Mouse (Mus musculus): Measurements from ENCODE around the gene Ksr2. TPM values are rescaled to one million over a fixed set of nuclear protein-coding genes. Genes with fewer than 3 reads are reported as not detected.

Gene Ksr2
- total and polyA plus RNA-seq, 3 experiments: 0.36 to 1.3 (median 1.2) TPM

DNA sequence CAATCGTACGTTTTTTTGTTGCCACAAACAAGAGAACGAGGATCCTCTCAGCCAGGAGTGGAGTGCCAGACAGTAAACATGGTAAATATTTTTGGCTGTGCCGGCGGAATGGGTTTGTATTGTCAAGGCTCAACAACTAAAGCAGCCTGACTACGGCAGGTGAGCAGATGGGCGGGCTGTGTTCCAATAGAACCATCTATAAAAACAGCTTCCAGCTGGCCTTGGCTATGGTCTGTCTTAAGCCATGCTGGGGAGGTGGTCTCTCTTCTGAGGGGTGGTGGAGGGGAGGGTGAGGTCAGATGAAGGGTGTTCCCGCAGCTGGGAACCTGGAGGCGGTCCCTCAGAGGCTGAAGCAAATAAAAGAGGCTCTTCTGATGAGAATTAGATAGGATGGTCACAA, 142.8 kb downstream of the Ksr2 start:
- TF ChIP-seq CTCF (conservative IDR thresholded peaks at IDR 0.05 in 1 of 2, IDR thresholded peaks at IDR 0.05 in 1 of 2; ENCODE audit: low read depth in 2 of 2, low read length in 2 of 2): no peak
- no peak for TF ChIP-seq POLR2A (IDR thresholded peaks at IDR 0.05; ENCODE audit: low read depth, low read length)
- no peak for TF ChIP-seq ETS1 (conservative IDR thresholded peaks at IDR 0.05; ENCODE audit: low read depth, low read length)
- no peak for TF ChIP-seq GABPA (IDR thresholded peaks at IDR 0.05; ENCODE audit: insufficient replicate concordance, low read depth, low read length)
- TF ChIP-seq MAFK (IDR thresholded peaks at IDR 0.05; ENCODE audit: insufficient replicate concordance, low read length): no peak
- TF ChIP-seq USF1 (IDR thresholded peaks at IDR 0.05; ENCODE audit: low read depth, low read length): no peak
- no peak for TF ChIP-seq HCFC1 (IDR thresholded peaks at IDR 0.05; ENCODE audit: low read depth, low read length)
- no peak for TF ChIP-seq ZKSCAN1 (IDR thresholded peaks at IDR 0.05; ENCODE audit: borderline replicate concordance, low read depth, low read length)
- no peak for TF ChIP-seq E2F4 (IDR thresholded peaks at IDR 0.05; ENCODE audit: insufficient replicate concordance, low read depth, low read length)
- TF ChIP-seq TBP (conservative IDR thresholded peaks at IDR 0.05; ENCODE audit: low read depth, low read length): no peak
- no peak for TF ChIP-seq NELFE (IDR thresholded peaks at IDR 0.05; ENCODE audit: low read depth, low read length)
- dilution Hi-C loops (cut with MboI; ENCODE audit: extremely low pct_ligation_motif_present, extremely low pct_unique_long_range_greater_than_20kb, low sequenced_read_pairs) (no loop called here), in situ Hi-C loops (cut with MboI; ENCODE audit: low pct_ligation_motif_present, low pct_unique_long_range_greater_than_20kb, low sequenced_read_pairs) (no loop called here)
- H3K4me3 ChIP-seq (replicated peaks in 1 of 3; ENCODE audit: low read depth in 2 of 3, low read length in 2 of 3, poor library complexity in 1 of 3): no peak overlapping the region
- H3K27ac ChIP-seq (ENCODE audit: insufficient read depth, low read depth): no peak overlapping the region
- H3K9me3 ChIP-seq (replicated peaks; ENCODE audit: low read length): peaks cover 2% of the 10 kb centered on the region
- H3K4me1 ChIP-seq (ENCODE audit: control insufficient read depth in 1 of 2, insufficient read depth in 2 of 2): peaks cover 6 to 7% of the 10 kb centered on the region in 2 experiments
- no peak overlapping the region for H3K4me2 ChIP-seq (ENCODE audit: insufficient read depth, low read depth, poor library complexity, severe bottlenecking)
- H3K36me3 ChIP-seq (replicated peaks in 1 of 2; ENCODE audit: control insufficient read depth in 1 of 2, insufficient read depth in 1 of 2, low read length in 1 of 2): peaks cover 6 to 8% of the 10 kb centered on the region in 2 experiments
- no peaks in the 10 kb centered on the region for H3K27me3 ChIP-seq (replicated peaks)
- no peak overlapping the region for H3K9ac ChIP-seq (ENCODE audit: insufficient read depth, low read depth)
- no peak for DNase-seq (ENCODE audit: extremely low read depth)
- no peaks in the 10 kb centered on the region for H3K79me2 ChIP-seq (replicated peaks; ENCODE audit: control insufficient read depth, extremely low read depth, insufficient read depth, poor library complexity, severe bottlenecking)

DNA sequence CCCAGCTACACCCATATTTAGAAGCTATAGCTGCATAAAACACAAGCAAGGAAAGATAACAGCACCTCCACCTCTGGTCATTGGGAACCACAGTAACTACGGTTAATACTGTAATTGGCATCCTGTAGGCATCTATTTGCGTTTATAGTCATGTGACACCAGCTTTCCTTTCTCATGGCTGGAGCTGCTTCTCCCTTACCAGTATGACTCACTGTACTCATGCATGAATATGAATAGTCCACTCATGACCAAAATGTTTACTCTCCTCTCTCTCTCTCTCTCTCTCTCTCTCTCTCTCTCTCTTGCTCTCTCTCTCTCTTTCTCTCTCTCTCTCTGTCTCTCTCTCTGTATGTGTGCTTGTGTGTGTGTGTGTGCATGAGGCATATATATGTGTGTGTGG, 147.3 kb downstream of the Ksr2 start:
- Histone ChIP-seq H3K9me3 (replicated peaks; ENCODE audit: low read length) (no peaks in the 10 kb centered on the region), H3K4me2 (ENCODE audit: insufficient read depth, low read depth, poor library complexity, severe bottlenecking) (no peak overlapping the region), H3K36me3 (replicated peaks in 1 of 2; ENCODE audit: control insufficient read depth in 1 of 2, insufficient read depth in 1 of 2, low read length in 1 of 2) (peaks cover 14 to 16% of the 10 kb centered on the region in 2 experiments), H3K9ac (ENCODE audit: insufficient read depth, low read depth) (no peak overlapping the region), H3K4me3 (replicated peaks in 1 of 3; ENCODE audit: low read depth in 2 of 3, low read length in 2 of 3, poor library complexity in 1 of 3) (no peak overlapping the region), H3K27me3 (replicated peaks) (no peaks in the 10 kb centered on the region), H3K27ac (ENCODE audit: insufficient read depth, low read depth) (no peak overlapping the region), H3K4me1 (ENCODE audit: control insufficient read depth in 1 of 2, insufficient read depth in 2 of 2) (peaks cover 3 to 7% of the 10 kb centered on the region in 2 experiments), H3K79me2 (replicated peaks; ENCODE audit: control insufficient read depth, extremely low read depth, insufficient read depth, poor library complexity, severe bottlenecking) (no peaks in the 10 kb centered on the region)
- DNase-seq (ENCODE audit: extremely low read depth): no peak
- in situ Hi-C loops (cut with MboI; ENCODE audit: low pct_ligation_motif_present, low pct_unique_long_range_greater_than_20kb, low sequenced_read_pairs): no loop called here
- dilution Hi-C loops (cut with MboI; ENCODE audit: extremely low pct_ligation_motif_present, extremely low pct_unique_long_range_greater_than_20kb, low sequenced_read_pairs): no loop called here
- TF ChIP-seq NRF1 (IDR thresholded peaks at IDR 0.05; ENCODE audit: low read depth, low read length): no peak
- no peak for TF ChIP-seq JUND (conservative IDR thresholded peaks at IDR 0.05; ENCODE audit: low read depth, low read length)
- no peak for TF ChIP-seq BHLHE40 (IDR thresholded peaks at IDR 0.05; ENCODE audit: low read depth, low read length)
- TF ChIP-seq ZNF384 (IDR thresholded peaks at IDR 0.05; ENCODE audit: low read depth, low read length): no peak
- TF ChIP-seq TBP (conservative IDR thresholded peaks at IDR 0.05; ENCODE audit: low read depth, low read length): no peak
- TF ChIP-seq UBTF (IDR thresholded peaks at IDR 0.05; ENCODE audit: low read depth, low read length): no peak
- TF ChIP-seq CHD2 (IDR thresholded peaks at IDR 0.05; ENCODE audit: low read length): no peak
- no peak for TF ChIP-seq EP300 (IDR thresholded peaks at IDR 0.05; ENCODE audit: low read length)
